Mouse (Mus musculus): ENCODE data around the gene Cdhr5. TPM values are rescaled to one million over a fixed set of nuclear protein-coding genes. Genes with fewer than 3 reads are reported as not detected.
A peak's percentile ranks its signal among the peaks of the same experiment; 100 is the strongest.
"Not testable (repeated sequence)": the region's sequence is repeated elsewhere in the genome, so short reads cannot be mapped to it uniquely, and the experiment has no call there.

Gene Cdhr5
- polyA plus RNA-seq, 1 experiment from 2014 or later = not detected

GRCm38 (mm10) chr7:141265739-141266561 lies 10.6 kb downstream of the Cdhr5 start, which contains the start of gene Irf7:
Gene Irf7, minus strand, starts transcription at chr7:141266481.
- Histone ChIP-seq H3K4me3 (ENCODE audit: low read depth, low read length) (peak within 1 kb of the TSS; percentile 28), H3K4me2 (peak within 1 kb of the TSS; percentile 48), H3K9me3 (ENCODE audit: control insufficient read depth, low read length) (no peaks in the 10 kb centered on the region), H3K9ac (ENCODE audit: low read length) (peak within 1 kb of the TSS; percentile 45), H3K27me3 (ENCODE audit: control insufficient read depth, insufficient read depth, low read length) (no peaks in the 10 kb centered on the region), H3K4me1 (ENCODE audit: control insufficient read depth, insufficient read depth, low read length) (peaks cover 5% of the 10 kb centered on the region), H3K36me3 (ENCODE audit: control insufficient read depth, insufficient read depth, low read length) (peaks cover 23% of the 10 kb centered on the region), H3K27ac (ENCODE audit: low read depth, low read length) (no peak within 1 kb of the TSS)
- peak; percentile 47 for ATAC-seq (ENCODE audit: low FRiP score)
- DNase-seq (ENCODE audit: low spot score, missing footprints) = peak; percentile 89
- 15% methylated on average over 25 of the region's 25 CpGs for WGBS

DNA sequence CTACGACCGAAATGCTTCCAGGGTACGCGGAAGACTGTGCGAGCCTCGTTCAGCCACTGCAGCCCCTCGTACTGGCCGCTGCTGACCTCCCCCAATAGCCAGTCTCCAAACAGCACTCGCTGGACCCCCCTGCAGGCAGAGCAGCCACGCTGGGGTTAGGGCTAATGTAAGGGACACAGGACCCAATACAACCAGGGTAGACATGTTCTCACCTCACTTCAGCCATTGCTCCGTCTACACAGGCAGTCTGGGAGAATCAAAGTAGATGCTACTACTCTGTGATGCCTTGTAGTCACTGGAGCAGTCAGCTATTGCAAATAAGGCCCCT lies 11.2 kb downstream of the Cdhr5 start:
- Histone ChIP-seq H3K9me3 (ENCODE audit: control insufficient read depth, low read length) (no peaks in the 10 kb centered on the region), H3K27ac (ENCODE audit: low read depth, low read length) (no peak overlapping the region), H3K27me3 (ENCODE audit: control insufficient read depth, insufficient read depth, low read length) (no peaks in the 10 kb centered on the region), H3K4me1 (ENCODE audit: control insufficient read depth, insufficient read depth, low read length) (peaks cover 5% of the 10 kb centered on the region), H3K36me3 (ENCODE audit: control insufficient read depth, insufficient read depth, low read length) (peaks cover 25% of the 10 kb centered on the region), H3K9ac (ENCODE audit: low read length) (no peak overlapping the region), H3K4me2 (no peak overlapping the region), H3K4me3 (ENCODE audit: low read depth, low read length) (no peak overlapping the region)
- WGBS = 39% methylated on average over 11 of the region's 11 CpGs
- DNase-seq (ENCODE audit: low spot score, missing footprints) = no peak
- peak; percentile 22; the same call in 1 of the 2 replicates for ATAC-seq (ENCODE audit: low FRiP score)

- Histone ChIP-seq H3K9ac (ENCODE audit: low read length) (no peak overlapping the region), H3K9me3 (ENCODE audit: control insufficient read depth, low read length) (no peaks in the 10 kb centered on the region), H3K4me2 (no peak overlapping the region), H3K27me3 (ENCODE audit: control insufficient read depth, insufficient read depth, low read length) (no peaks in the 10 kb centered on the region), H3K27ac (ENCODE audit: low read depth, low read length) (no peak overlapping the region), H3K36me3 (ENCODE audit: control insufficient read depth, insufficient read depth, low read length) (peaks cover 30% of the 10 kb centered on the region), H3K4me1 (ENCODE audit: control insufficient read depth, insufficient read depth, low read length) (peaks cover 5% of the 10 kb centered on the region), H3K4me3 (ENCODE audit: low read depth, low read length) (no peak overlapping the region)
- ATAC-seq (ENCODE audit: low FRiP score) = peak; percentile 68
- DNase-seq (ENCODE audit: low spot score, missing footprints) = no peak
- 32% methylated on average over 12 of the region's 12 CpGs for WGBS
Measured at GRCm38 (mm10) chr7:141264761-141265410, 11.7 kb downstream of the Cdhr5 start.

- Histone ChIP-seq H3K36me3 (ENCODE audit: control insufficient read depth, insufficient read depth, low read length) (peaks cover 36% of the 10 kb centered on the region), H3K9me3 (ENCODE audit: control insufficient read depth, low read length) (no peaks in the 10 kb centered on the region), H3K4me1 (ENCODE audit: control insufficient read depth, insufficient read depth, low read length) (peaks cover 5% of the 10 kb centered on the region), H3K27me3 (ENCODE audit: control insufficient read depth, insufficient read depth, low read length) (no peaks in the 10 kb centered on the region), H3K27ac (ENCODE audit: low read depth, low read length) (no peak overlapping the region), H3K4me3 (ENCODE audit: low read depth, low read length) (no peak overlapping the region), H3K4me2 (no peak overlapping the region), H3K9ac (ENCODE audit: low read length) (no peak overlapping the region)
- DNase-seq (ENCODE audit: low spot score, missing footprints) (no peak), ATAC-seq (ENCODE audit: low FRiP score) (no peak)
- WGBS = 75% methylated on average over 11 of the region's 11 CpGs
Measured at GRCm38 (mm10) chr7:141264041-141264700, 12.4 kb downstream of the Cdhr5 start.

GRCm38 (mm10) chr7:141263640-141264039 lies 12.9 kb downstream of the Cdhr5 start:
- Histone ChIP-seq H3K27me3 (ENCODE audit: control insufficient read depth, insufficient read depth, low read length) (no peaks in the 10 kb centered on the region), H3K4me2 (no peak overlapping the region), H3K27ac (ENCODE audit: low read depth, low read length) (no peak overlapping the region), H3K9me3 (ENCODE audit: control insufficient read depth, low read length) (no peaks in the 10 kb centered on the region), H3K4me3 (ENCODE audit: low read depth, low read length) (no peak overlapping the region), H3K9ac (ENCODE audit: low read length) (no peak overlapping the region), H3K4me1 (ENCODE audit: control insufficient read depth, insufficient read depth, low read length) (peaks cover 5% of the 10 kb centered on the region), H3K36me3 (ENCODE audit: control insufficient read depth, insufficient read depth, low read length) (peaks cover 40% of the 10 kb centered on the region)
- 93% methylated on average over 13 of the region's 13 CpGs for WGBS
- ATAC-seq (ENCODE audit: low FRiP score) = no peak
- DNase-seq (ENCODE audit: low spot score, missing footprints) = no peak

DNA sequence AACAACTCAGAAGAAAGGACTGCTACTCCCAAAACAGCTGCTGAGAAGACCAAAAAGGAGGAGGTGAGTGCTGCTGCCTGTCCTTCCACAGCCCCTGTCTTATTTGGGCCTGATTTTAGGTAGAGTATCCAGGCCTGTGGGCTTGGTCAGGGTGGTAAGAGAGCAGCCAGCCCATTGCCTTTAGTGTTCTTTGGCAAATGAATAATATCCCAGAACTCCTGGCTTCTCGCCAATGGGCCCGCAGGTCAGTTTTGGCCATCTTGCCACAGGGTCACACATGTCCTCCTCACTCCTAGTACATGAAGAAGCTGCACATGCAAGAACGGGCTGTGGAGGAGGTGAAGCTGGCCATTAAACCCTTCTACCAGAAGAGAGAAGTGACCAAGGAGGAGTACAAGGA lies 15.1 kb downstream of the Cdhr5 start:
- Histone ChIP-seq H3K9ac (ENCODE audit: low read length) (no peak overlapping the region), H3K4me1 (ENCODE audit: control insufficient read depth, insufficient read depth, low read length) (peaks cover 5% of the 10 kb centered on the region), H3K27me3 (ENCODE audit: control insufficient read depth, insufficient read depth, low read length) (no peaks in the 10 kb centered on the region), H3K4me2 (no peak overlapping the region), H3K27ac (ENCODE audit: low read depth, low read length) (no peak overlapping the region), H3K36me3 (ENCODE audit: control insufficient read depth, insufficient read depth, low read length) (peaks cover 58% of the 10 kb centered on the region), H3K4me3 (ENCODE audit: low read depth, low read length) (no peak overlapping the region), H3K9me3 (ENCODE audit: control insufficient read depth, low read length) (no peaks in the 10 kb centered on the region)
- ATAC-seq (ENCODE audit: low FRiP score) (no peak), DNase-seq (ENCODE audit: low spot score, missing footprints) (no peak)
- WGBS = 96% methylated on average over 3 of the region's 3 CpGs

GRCm38 (mm10) chr7:141256159-141256558 lies 20.4 kb downstream of the Cdhr5 start:
- no peaks in the 10 kb centered on the region for H3K9me3 ChIP-seq (ENCODE audit: control insufficient read depth, low read length)
- DNase-seq (ENCODE audit: low spot score, missing footprints) (no peak), ATAC-seq (ENCODE audit: low FRiP score) (no peak)
- no peaks in the 10 kb centered on the region for H3K4me1 ChIP-seq (ENCODE audit: control insufficient read depth, insufficient read depth, low read length)
- H3K27ac ChIP-seq (ENCODE audit: low read depth, low read length) = no peak overlapping the region
- H3K27me3 ChIP-seq (ENCODE audit: control insufficient read depth, insufficient read depth, low read length) = no peaks in the 10 kb centered on the region
- H3K4me3 ChIP-seq (ENCODE audit: low read depth, low read length) = no peak overlapping the region
- no peak overlapping the region for H3K9ac ChIP-seq (ENCODE audit: low read length)
- WGBS = 95% methylated on average over 10 of the region's 10 CpGs
- H3K4me2 ChIP-seq = no peak overlapping the region
- H3K36me3 ChIP-seq (ENCODE audit: control insufficient read depth, insufficient read depth, low read length) = peaks cover 55% of the 10 kb centered on the region

DNA sequence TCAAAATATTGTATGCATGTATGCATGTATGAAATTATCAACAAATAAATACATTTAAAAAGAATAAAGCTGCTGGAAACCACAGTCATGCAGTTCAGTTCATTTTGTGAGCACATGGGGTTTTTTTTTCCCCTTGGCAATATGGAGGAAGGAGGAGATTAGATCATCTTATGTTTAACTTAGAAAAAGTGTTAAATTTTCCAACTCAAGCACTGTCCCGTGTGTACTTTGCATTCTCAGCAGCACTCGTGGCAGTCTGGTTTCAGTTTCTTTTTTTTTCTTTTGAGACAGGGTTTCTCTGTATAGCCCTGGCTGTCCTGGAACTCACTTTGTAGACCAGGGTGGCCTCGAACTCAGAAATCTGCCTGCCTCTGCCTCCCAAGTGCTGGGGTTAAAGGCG lies 26.1 kb downstream of the Cdhr5 start:
- WGBS = 92% methylated on average over 4 of the region's 4 CpGs
- not testable (repeated sequence) for H3K4me3 ChIP-seq (ENCODE audit: low read depth, low read length); H3K27me3 ChIP-seq (ENCODE audit: control insufficient read depth, insufficient read depth, low read length); H3K4me1 ChIP-seq (ENCODE audit: control insufficient read depth, insufficient read depth, low read length); ATAC-seq (ENCODE audit: low FRiP score); H3K4me2 ChIP-seq; H3K9me3 ChIP-seq (ENCODE audit: control insufficient read depth, low read length); H3K27ac ChIP-seq (ENCODE audit: low read depth, low read length); DNase-seq (ENCODE audit: low spot score, missing footprints); H3K9ac ChIP-seq (ENCODE audit: low read length)
- peaks cover 28% of the 10 kb centered on the region for H3K36me3 ChIP-seq (ENCODE audit: control insufficient read depth, insufficient read depth, low read length)

GRCm38 (mm10) chr7:141231551-141231950 lies 45.0 kb downstream of the Cdhr5 start:
- WGBS = 89% methylated on average over 9 of the region's 10 CpGs
- Histone ChIP-seq H3K27me3 (ENCODE audit: control insufficient read depth, insufficient read depth, low read length) (no peaks in the 10 kb centered on the region), H3K4me3 (ENCODE audit: low read depth, low read length) (no peak overlapping the region), H3K9me3 (ENCODE audit: control insufficient read depth, low read length) (no peaks in the 10 kb centered on the region), H3K4me1 (ENCODE audit: control insufficient read depth, insufficient read depth, low read length) (peaks cover 11% of the 10 kb centered on the region), H3K27ac (ENCODE audit: low read depth, low read length) (no peak overlapping the region), H3K4me2 (no peak overlapping the region), H3K9ac (ENCODE audit: low read length) (no peak overlapping the region), H3K36me3 (ENCODE audit: control insufficient read depth, insufficient read depth, low read length) (peaks cover 21% of the 10 kb centered on the region)
- ATAC-seq (ENCODE audit: low FRiP score) = no peak
- peak; percentile 26 for DNase-seq (ENCODE audit: low spot score, missing footprints)

Measured in midbrain, embryonic 11.5 days (tissue).